26 mouse cellular contexts compared by ENCODE assay signal in genomic region chr6:113018139-113018538, GRCm38 (mm10). TPM values are rescaled to one million over a fixed set of nuclear protein-coding genes. Genes with fewer than 3 reads are reported as not detected.
DNase-seq lines count a peak whose midpoint lies in the region; ATAC-seq and TF ChIP-seq lines count a peak whose summit lies in the region.
"Had no signal": no experiment of that assay in that cellular context is flagged by ENCODE, and none has a peak within 500 bp of the region (broad histone marks: within the 10 kb centered on the region; RNA-seq: fewer than 3 reads in every experiment).

No protein-coding gene starts in this region.

- no peak for TF ChIP-seq CTCF in kidney, postnatal 0 days (IDR thresholded peaks at IDR 0.05; ENCODE audit: low read depth)

- H3K9me3 ChIP-seq in hindbrain, embryonic 12.5 days (replicated peaks): no peaks in the 10 kb centered on the region
- H3K9me3 ChIP-seq in hindbrain, embryonic 11.5 days (ENCODE audit: control insufficient read depth, low read length): no peaks in the 10 kb centered on the region; the same call in 1 of the 2 replicates
- no peaks in the 10 kb centered on the region for H3K9me3 ChIP-seq in kidney, postnatal 0 days (replicated peaks; ENCODE audit: low read length)
- no peaks in the 10 kb centered on the region for H3K9me3 ChIP-seq in limb, embryonic 12.5 days
- no peaks in the 10 kb centered on the region for H3K9me3 ChIP-seq in liver, embryonic 12.5 days (replicated peaks)
- H3K9me3 ChIP-seq: embryonic facial prominence, embryonic 12.5 days; heart, embryonic 13.5 days; hindbrain, embryonic 15.5 days; intestine, embryonic 15.5 days; liver, embryonic 13.5 days; midbrain, embryonic 15.5 days had no signal

- H3K36me3 ChIP-seq in hindbrain, embryonic 12.5 days: no peaks in the 10 kb centered on the region
- H3K36me3 ChIP-seq in hindbrain, embryonic 11.5 days (ENCODE audit: control insufficient read depth, insufficient read depth, low read length): no peaks in the 10 kb centered on the region
- no peaks in the 10 kb centered on the region for H3K36me3 ChIP-seq in kidney, postnatal 0 days (ENCODE audit: insufficient read depth, low read length)
- H3K36me3 ChIP-seq in limb, embryonic 12.5 days: no peaks in the 10 kb centered on the region
- H3K36me3 ChIP-seq in liver, embryonic 12.5 days: no peaks in the 10 kb centered on the region
- H3K36me3 ChIP-seq: embryonic facial prominence, embryonic 12.5 days; heart, embryonic 13.5 days; hindbrain, embryonic 15.5 days; intestine, embryonic 15.5 days; liver, embryonic 13.5 days; midbrain, embryonic 15.5 days had no signal

- H3K27ac ChIP-seq in hindbrain, embryonic 12.5 days: 0 out of 2 replicates have a peak overlapping the region, but pooled peaks have one; percentile 9
- H3K27ac ChIP-seq in hindbrain, embryonic 11.5 days (ENCODE audit: low read depth, low read length): no peak overlapping the region
- peak overlapping the region; percentile 28; the same call in 1 of the 2 replicates for H3K27ac ChIP-seq in kidney, postnatal 0 days
- H3K27ac ChIP-seq in limb, embryonic 12.5 days: peak overlapping the region; percentile 35; the same call in 1 of the 2 replicates
- H3K27ac ChIP-seq in liver, embryonic 12.5 days: no peak overlapping the region
- H3K27ac ChIP-seq: embryonic facial prominence, embryonic 12.5 days; heart, embryonic 13.5 days; intestine, embryonic 15.5 days; liver, embryonic 13.5 days; macrophage; midbrain, embryonic 15.5 days had no signal

- ATAC-seq in hindbrain, embryonic 12.5 days (ENCODE audit: low FRiP score): no peak
- ATAC-seq in hindbrain, embryonic 11.5 days (ENCODE audit: low FRiP score): no peak
- ATAC-seq in kidney, postnatal 0 days (replicated peaks; ENCODE audit: low FRiP score, low read depth): no peak
- no peak for ATAC-seq in limb, embryonic 12.5 days (ENCODE audit: insufficient number of reproducible peaks, insufficient read depth, low FRiP score, low TSS enrichment, low read depth)
- ATAC-seq in liver, embryonic 12.5 days: no peak
- ATAC-seq: CD4-positive, CD25-positive, alpha-beta regulatory T cell, adult 4 months; forebrain, embryonic 16.5 days; midbrain, embryonic 15.5 days had no signal

- H3K9ac ChIP-seq in hindbrain, embryonic 12.5 days: no peak overlapping the region
- H3K9ac ChIP-seq in hindbrain, embryonic 11.5 days (ENCODE audit: low read depth, low read length): no peak overlapping the region
- no peak overlapping the region for H3K9ac ChIP-seq in kidney, postnatal 0 days (ENCODE audit: low read depth, low read length)
- no peak overlapping the region for H3K9ac ChIP-seq in limb, embryonic 12.5 days (replicated peaks)
- no peak overlapping the region for H3K9ac ChIP-seq in liver, embryonic 12.5 days
- H3K9ac ChIP-seq: embryonic facial prominence, embryonic 12.5 days; heart, embryonic 13.5 days; hindbrain, embryonic 15.5 days; intestine, embryonic 15.5 days; liver, embryonic 13.5 days; midbrain, embryonic 15.5 days had no signal

- no peaks in the 10 kb centered on the region for H3K27me3 ChIP-seq in hindbrain, embryonic 12.5 days
- H3K27me3 ChIP-seq in hindbrain, embryonic 11.5 days (ENCODE audit: control insufficient read depth, insufficient read depth, low read length): no peaks in the 10 kb centered on the region
- H3K27me3 ChIP-seq in kidney, postnatal 0 days (ENCODE audit: insufficient read depth, low read length): no peaks in the 10 kb centered on the region
- H3K27me3 ChIP-seq in limb, embryonic 12.5 days: no peaks in the 10 kb centered on the region
- no peaks in the 10 kb centered on the region; the same call in 1 of the 2 replicates for H3K27me3 ChIP-seq in liver, embryonic 12.5 days (replicated peaks)
- H3K27me3 ChIP-seq: embryonic facial prominence, embryonic 12.5 days; heart, embryonic 13.5 days; hindbrain, embryonic 15.5 days; intestine, embryonic 15.5 days; midbrain, embryonic 15.5 days had no signal

- H3K4me2 ChIP-seq in hindbrain, embryonic 12.5 days (replicated peaks): no peak overlapping the region
- H3K4me2 ChIP-seq in hindbrain, embryonic 11.5 days (replicated peaks; ENCODE audit: low read depth, low read length): no peak overlapping the region
- H3K4me2 ChIP-seq in kidney, postnatal 0 days (ENCODE audit: low read length): peak overlapping the region; percentile 9
- H3K4me2 ChIP-seq in limb, embryonic 12.5 days: peak overlapping the region; percentile 13; the same call in 1 of the 2 replicates
- no peak overlapping the region for H3K4me2 ChIP-seq in liver, embryonic 12.5 days
- H3K4me2 ChIP-seq: embryonic facial prominence, embryonic 12.5 days; hindbrain, embryonic 15.5 days; intestine, embryonic 15.5 days; liver, embryonic 13.5 days; midbrain, embryonic 15.5 days had no signal

- H3K4me1 ChIP-seq in hindbrain, embryonic 12.5 days: peaks cover 18% of the 10 kb centered on the region
- 0 out of 2 replicates have a peak, but pooled peaks cover 4% of the 10 kb centered on the region for H3K4me1 ChIP-seq in hindbrain, embryonic 11.5 days (replicated peaks; ENCODE audit: control insufficient read depth, insufficient read depth, low read length)
- H3K4me1 ChIP-seq in kidney, postnatal 0 days (replicated peaks; ENCODE audit: insufficient read depth, low read length): no peaks in the 10 kb centered on the region
- H3K4me1 ChIP-seq in limb, embryonic 12.5 days (replicated peaks): peaks cover 29% of the 10 kb centered on the region
- H3K4me1 ChIP-seq in liver, embryonic 12.5 days: no peaks in the 10 kb centered on the region
- H3K4me1 ChIP-seq: intestine, embryonic 15.5 days; liver, embryonic 13.5 days; midbrain, embryonic 15.5 days had no signal

- no peak for DNase-seq in hindbrain, embryonic 11.5 days (ENCODE audit: low spot score)
- DNase-seq in kidney, postnatal 0 days (ENCODE audit: low spot score): no peak
- DNase-seq in kidney, adult 8-10 months: no peak
- no peak for DNase-seq in spleen, adult 18-20 months
- DNase-seq: adrenal gland, postnatal 14 days; cerebellum, adult 11 months; cerebellum, adult 9-10 months; cerebellum, postnatal 36 days; heart, postnatal 10 days; kidney, adult 9 months; layer of hippocampus, adult 9-11 months; liver, embryonic 13.5 days; lung, adult 2 months; lung, postnatal 10 days; thymus, postnatal 4 days had no signal

- WGBS in hindbrain, embryonic 12.5 days: 36% methylated on average over 6 of the region's 6 CpGs
- 30% methylated on average over 6 of the region's 6 CpGs for WGBS in hindbrain, embryonic 11.5 days
- WGBS in kidney, postnatal 0 days: 19% methylated on average over 5 of the region's 6 CpGs
- WGBS in limb, embryonic 12.5 days: 25% methylated on average over 6 of the region's 6 CpGs
- WGBS in liver, embryonic 12.5 days (ENCODE audit: insufficient replicate concordance): 27% methylated on average over 6 of the region's 6 CpGs

- H3K4me3 ChIP-seq in hindbrain, embryonic 12.5 days: no peak overlapping the region
- H3K4me3 ChIP-seq in hindbrain, embryonic 11.5 days (ENCODE audit: low read depth, low read length): no peak overlapping the region
- H3K4me3 ChIP-seq in kidney, postnatal 0 days (replicated peaks; ENCODE audit: low read depth, low read length): no peak overlapping the region
- no peak overlapping the region for H3K4me3 ChIP-seq in limb, embryonic 12.5 days (replicated peaks)
- H3K4me3 ChIP-seq in liver, embryonic 12.5 days: no peak overlapping the region
- H3K4me3 ChIP-seq: embryonic facial prominence, embryonic 12.5 days; heart, embryonic 13.5 days; hindbrain, embryonic 15.5 days; intestine, embryonic 15.5 days; liver, embryonic 13.5 days; midbrain, embryonic 15.5 days had no signal

RNA-seq across cellular contexts. Expression of gene Thumpd3, which starts 27.9 kb away (rescaled TPM):
- polyA plus RNA-seq in hindbrain, embryonic 12.5 days (2016; fragmentation: Nextera tagmentation; extraction: Ambion mirVana): 56.6 and 63.3 TPM in 2 replicates
- polyA plus RNA-seq in hindbrain, embryonic 11.5 days (2014; fragmentation: Nextera tagmentation; extraction: Ambion mirVana): 57.4 and 58.0 TPM in 2 replicates
- polyA plus RNA-seq in kidney, postnatal 0 days (2015; fragmentation: Nextera tagmentation; extraction: Ambion mirVana): 41.5 and 42.1 TPM in 2 replicates
- polyA plus RNA-seq in limb, embryonic 12.5 days (2016; fragmentation: Nextera tagmentation; extraction: Ambion mirVana): 44.4 and 49.7 TPM in 2 replicates
- 53.1 and 57.0 TPM in 2 replicates for polyA plus RNA-seq in liver, embryonic 12.5 days (2016; fragmentation: Nextera tagmentation; extraction: Ambion mirVana)

RNA-seq across cellular contexts. Expression of gene Setd5, which starts 59.0 kb away (rescaled TPM):
- polyA plus RNA-seq in hindbrain, embryonic 12.5 days (2016; fragmentation: Nextera tagmentation; extraction: Ambion mirVana): 67.1 and 74.1 TPM in 2 replicates
- polyA plus RNA-seq in hindbrain, embryonic 11.5 days (2014; fragmentation: Nextera tagmentation; extraction: Ambion mirVana): 74.7 and 91.1 TPM in 2 replicates
- polyA plus RNA-seq in kidney, postnatal 0 days (2015; fragmentation: Nextera tagmentation; extraction: Ambion mirVana): 46.4 and 50.3 TPM in 2 replicates
- polyA plus RNA-seq in limb, embryonic 12.5 days (2016; fragmentation: Nextera tagmentation; extraction: Ambion mirVana): 74.4 and 78.2 TPM in 2 replicates
- polyA plus RNA-seq in liver, embryonic 12.5 days (2016; fragmentation: Nextera tagmentation; extraction: Ambion mirVana): 27.2 and 30.1 TPM in 2 replicates

Comparison
In these comparisons a context has a peak if more than half of its experiments do, and no peak if none do; other contexts are left out.
1. H3K27ac ChIP-seq: peak in hindbrain, embryonic 12.5 days (single experiment), kidney, postnatal 0 days (single experiment) and limb, embryonic 12.5 days (single experiment); none in hindbrain, embryonic 11.5 days (single experiment) and liver, embryonic 12.5 days (single experiment).
2. H3K4me2 ChIP-seq: peak in kidney, postnatal 0 days (single experiment) and limb, embryonic 12.5 days (single experiment); none in hindbrain, embryonic 12.5 days (single experiment), hindbrain, embryonic 11.5 days (single experiment) and liver, embryonic 12.5 days (single experiment).